Comparison of ENCODE assay signal across 1 mouse cellular context in the genomic region with DNA sequence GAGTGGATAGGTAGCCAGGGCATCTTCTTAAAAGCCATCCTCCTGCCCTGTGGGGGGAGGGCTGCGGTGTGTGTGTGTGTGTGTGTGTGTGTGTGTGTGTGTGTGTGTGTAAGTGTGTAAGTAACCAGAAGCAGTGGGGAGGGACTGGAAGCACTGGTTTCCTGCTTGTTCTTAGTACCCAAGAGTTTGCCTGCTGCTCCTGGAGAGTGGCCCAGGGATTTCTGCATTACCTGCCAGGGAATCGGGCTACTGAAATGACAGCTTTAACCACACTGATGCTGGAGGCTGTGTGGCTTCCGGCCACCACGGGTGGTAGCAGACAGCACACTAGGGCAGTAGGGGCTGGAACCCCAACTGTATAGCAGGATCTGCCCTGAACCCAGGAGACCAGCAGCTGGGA.
TF ChIP-seq lines count a peak whose summit lies in the region.

No protein-coding gene starts in this region.

TF ChIP-seq in CH12.LX, 34 proteins besides CTCF, POLR2A, EP300 and RAD21 (continued from another document):
- TF ChIP-seq ZC3H11A (IDR thresholded peaks at IDR 0.05; ENCODE audit: low read depth, low read length): no peak
- TF ChIP-seq CHD2 (IDR thresholded peaks at IDR 0.05; ENCODE audit: low read length): no peak
- no peak for TF ChIP-seq CHD1 (IDR thresholded peaks at IDR 0.05; ENCODE audit: low read depth, low read length)
- no peak for TF ChIP-seq PAX5 (IDR thresholded peaks at IDR 0.05; ENCODE audit: low read length)
- no peak for TF ChIP-seq USF2 (conservative IDR thresholded peaks at IDR 0.05; ENCODE audit: low read depth, low read length)
TF ChIP-seq in CH12.LX: peak in this region for 0.
